Mouse (Mus musculus) hindbrain, embryonic 12.5 days (tissue): ENCODE data around the gene Als2cr12. TPM values are rescaled to one million over a fixed set of nuclear protein-coding genes. Genes with fewer than 3 reads are reported as not detected.

Experiments
- ATAC-seq: fragments of 200-750 bp; cut with Nextera tagmentation; 2 replicates; pipeline ENCODE4 v1.8.0; 2017; ENCODE audit warnings: moderate TSS enrichment; ENCODE audit not compliant: low FRiP score
- H3K27ac ChIP-seq: fragments of 300-500 bp; sonication (generic); 2 replicates; pipeline ENCODE4 v1.5.1; 2016; ENCODE audit warnings: mild to moderate bottlenecking
- H3K27me3 ChIP-seq: fragments of 300-500 bp; sonication (generic); 2 replicates; pipeline ENCODE4 v1.6.1; 2016; ENCODE audit warnings: mild to moderate bottlenecking
- H3K36me3 ChIP-seq: fragments of 300-500 bp; sonication (generic); 2 replicates; pipeline ENCODE4 v1.6.1; 2016; ENCODE audit warnings: mild to moderate bottlenecking
- H3K4me1 ChIP-seq: fragments of 300-500 bp; sonication (generic); 2 replicates; pipeline ENCODE4 v1.6.1; 2016
- H3K4me2 ChIP-seq: fragments of 300-500 bp; sonication (generic); replicated peaks from 2 replicates; pipeline ENCODE4 v1.6.1; 2016; ENCODE audit warnings: mild to moderate bottlenecking
- H3K4me3 ChIP-seq: fragments of 300-500 bp; sonication (generic); 2 replicates; pipeline ENCODE4 v1.5.1; 2016; ENCODE audit warnings: mild to moderate bottlenecking
- H3K9ac ChIP-seq: fragments of 300-500 bp; sonication (generic); 2 replicates; pipeline ENCODE4 v1.6.1; 2016; ENCODE audit warnings: mild to moderate bottlenecking, moderate library complexity
- H3K9me3 ChIP-seq: fragments of 300-500 bp; sonication (generic); replicated peaks from 2 replicates; pipeline ENCODE4 v1.6.1; 2016; ENCODE audit warnings: mild to moderate bottlenecking
- WGBS: fragments of 180-500 bp; shearing (Covaris S2); methylation state at CpG from one replicate; pipeline ENCODE4 v1.1.7; 2016; 5-methylcytosine and 5-hydroxymethylcytosine counted together
- polyA plus RNA-seq: library from polyadenylated mRNA; unstranded; fragments of >200 nt; fragmentation: Nextera tagmentation; extraction: Ambion mirVana; gene quantifications from 2 replicates; pipeline ENCODE4 v1.2.1, GENCODE M21; 2016

The Als2cr12 gene
- polyA plus RNA-seq, 1 experiment from 2014 or later = not detected

DNA sequence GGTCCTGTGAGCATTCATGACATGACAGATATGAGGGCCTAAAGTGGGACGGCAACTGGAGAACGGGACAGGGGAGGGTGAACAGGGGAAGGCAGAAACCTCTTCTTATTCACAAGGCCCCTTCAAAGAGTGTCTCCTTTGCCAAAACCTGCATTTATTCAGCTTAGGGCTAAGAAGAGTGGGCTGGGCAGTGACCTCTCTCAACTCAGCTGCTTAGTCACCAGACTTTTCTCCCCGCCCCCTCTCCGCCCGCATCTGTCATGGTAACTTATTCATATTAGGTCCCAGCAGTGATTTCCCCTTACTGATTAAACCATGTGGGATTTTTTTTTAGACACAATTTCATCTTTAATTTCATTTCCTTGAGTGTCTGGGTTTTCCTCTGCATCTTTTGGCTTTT, 30.0 kb upstream of the Als2cr12 start:
- no peak overlapping the region for H3K4me3 ChIP-seq
- no peaks in the 10 kb centered on the region; the same call in 1 of the 2 replicates for H3K4me1 ChIP-seq
- peaks cover 11% of the 10 kb centered on the region; the same call in 1 of the 2 replicates for H3K36me3 ChIP-seq
- H3K27ac ChIP-seq = no peak overlapping the region
- H3K9me3 ChIP-seq = no peaks in the 10 kb centered on the region
- no peak overlapping the region for H3K9ac ChIP-seq
- WGBS = 91% methylated on average over 5 of the region's 5 CpGs
- no peak for ATAC-seq
- H3K4me2 ChIP-seq = no peak overlapping the region
- no peaks in the 10 kb centered on the region for H3K27me3 ChIP-seq

DNA sequence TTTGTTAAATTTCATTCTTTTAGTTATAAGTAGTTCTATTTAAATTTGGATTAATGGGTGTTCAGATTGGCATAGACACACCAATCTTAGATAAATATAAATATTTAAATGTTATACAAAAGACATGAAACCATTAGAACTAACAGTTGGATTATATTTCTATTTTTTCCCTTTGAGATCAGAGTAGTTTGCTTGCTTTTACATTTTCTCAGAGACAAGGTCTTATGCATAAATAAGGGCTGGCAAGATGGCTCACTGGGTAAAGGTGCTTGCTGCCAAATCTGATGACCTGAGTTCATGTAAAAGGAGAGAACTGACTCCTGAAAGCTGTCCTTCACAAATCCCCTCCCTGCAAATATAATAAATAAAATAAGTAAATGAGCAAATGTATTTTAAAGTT, 29.3 kb upstream of the Als2cr12 start:
- H3K36me3 ChIP-seq = peaks cover 8% of the 10 kb centered on the region; the same call in 1 of the 2 replicates
- no peak for ATAC-seq
- H3K27ac ChIP-seq = no peak overlapping the region
- no peak overlapping the region for H3K9ac ChIP-seq
- no peak overlapping the region for H3K4me3 ChIP-seq
- no peak overlapping the region for H3K4me2 ChIP-seq
- no peaks in the 10 kb centered on the region; the same call in 1 of the 2 replicates for H3K4me1 ChIP-seq
- H3K27me3 ChIP-seq = no peaks in the 10 kb centered on the region
- H3K9me3 ChIP-seq = no peaks in the 10 kb centered on the region

DNA sequence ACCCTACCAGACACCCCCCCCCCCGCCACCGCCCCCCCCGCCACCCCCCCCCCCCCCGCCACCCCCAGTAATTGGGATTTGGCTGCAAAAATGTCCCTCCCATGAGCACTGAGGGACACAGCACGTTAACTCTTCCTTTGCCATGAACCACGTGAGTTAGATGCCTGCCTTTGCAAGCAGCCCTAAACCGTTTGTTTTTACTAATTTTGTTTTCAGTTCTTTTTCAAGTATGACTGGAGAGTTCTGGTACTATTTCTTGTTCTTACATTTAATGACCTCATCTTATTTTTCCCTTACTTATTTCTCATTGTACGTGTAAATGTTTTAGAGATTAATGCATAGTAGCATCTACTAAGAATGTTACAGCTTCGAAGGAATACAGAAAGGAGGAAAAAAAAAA, 28.7 kb upstream of the Als2cr12 start:
- Histone ChIP-seq H3K4me1 (no peaks in the 10 kb centered on the region; the same call in 1 of the 2 replicates), H3K4me2 (no peak overlapping the region), H3K9ac (no peak overlapping the region), H3K9me3 (no peaks in the 10 kb centered on the region), H3K27ac (no peak overlapping the region), H3K4me3 (no peak overlapping the region), H3K36me3 (peaks cover 7% of the 10 kb centered on the region; the same call in 1 of the 2 replicates), H3K27me3 (no peaks in the 10 kb centered on the region)
- WGBS = 48% methylated on average over 8 of the region's 9 CpGs
- ATAC-seq = no peak

DNA sequence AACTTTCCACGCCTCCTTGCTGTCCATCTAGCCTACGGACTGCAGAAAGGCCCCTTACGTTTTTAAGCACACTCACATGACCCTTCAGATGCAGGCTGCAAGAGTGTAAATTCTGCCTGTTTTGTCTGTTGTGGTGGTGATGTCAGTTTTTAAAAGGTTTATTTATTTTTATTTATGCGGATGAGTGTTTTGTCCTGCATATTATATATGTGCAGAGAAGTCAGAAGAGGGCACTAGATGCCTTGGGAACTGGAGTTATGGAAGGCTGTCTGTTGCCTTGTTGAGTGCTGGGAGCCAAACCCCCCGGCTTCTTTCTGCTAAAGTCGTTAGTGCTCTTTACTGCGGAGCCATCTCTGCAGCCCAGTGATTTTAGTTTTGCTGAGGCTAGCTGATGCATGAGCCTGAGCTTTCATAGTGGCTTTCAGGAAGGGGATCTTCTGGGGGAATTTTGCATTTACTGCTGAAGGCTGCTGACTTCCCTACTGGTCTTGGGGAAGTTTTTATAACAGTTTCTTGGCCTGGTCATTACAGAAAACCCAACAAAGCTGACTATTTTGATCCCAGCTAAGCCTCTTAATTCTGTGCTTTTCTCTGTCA, 28.1 kb upstream of the Als2cr12 start:
- no peak overlapping the region for H3K4me2 ChIP-seq
- no peak for ATAC-seq
- no peak overlapping the region for H3K4me3 ChIP-seq
- no peaks in the 10 kb centered on the region; the same call in 1 of the 2 replicates for H3K4me1 ChIP-seq
- H3K9ac ChIP-seq = no peak overlapping the region
- no peak overlapping the region for H3K27ac ChIP-seq
- no peaks in the 10 kb centered on the region for H3K27me3 ChIP-seq
- 0 out of 2 replicates have a peak, but pooled peaks cover 4% of the 10 kb centered on the region for H3K36me3 ChIP-seq
- WGBS = 58% methylated on average over 7 of the region's 7 CpGs
- no peaks in the 10 kb centered on the region for H3K9me3 ChIP-seq

DNA sequence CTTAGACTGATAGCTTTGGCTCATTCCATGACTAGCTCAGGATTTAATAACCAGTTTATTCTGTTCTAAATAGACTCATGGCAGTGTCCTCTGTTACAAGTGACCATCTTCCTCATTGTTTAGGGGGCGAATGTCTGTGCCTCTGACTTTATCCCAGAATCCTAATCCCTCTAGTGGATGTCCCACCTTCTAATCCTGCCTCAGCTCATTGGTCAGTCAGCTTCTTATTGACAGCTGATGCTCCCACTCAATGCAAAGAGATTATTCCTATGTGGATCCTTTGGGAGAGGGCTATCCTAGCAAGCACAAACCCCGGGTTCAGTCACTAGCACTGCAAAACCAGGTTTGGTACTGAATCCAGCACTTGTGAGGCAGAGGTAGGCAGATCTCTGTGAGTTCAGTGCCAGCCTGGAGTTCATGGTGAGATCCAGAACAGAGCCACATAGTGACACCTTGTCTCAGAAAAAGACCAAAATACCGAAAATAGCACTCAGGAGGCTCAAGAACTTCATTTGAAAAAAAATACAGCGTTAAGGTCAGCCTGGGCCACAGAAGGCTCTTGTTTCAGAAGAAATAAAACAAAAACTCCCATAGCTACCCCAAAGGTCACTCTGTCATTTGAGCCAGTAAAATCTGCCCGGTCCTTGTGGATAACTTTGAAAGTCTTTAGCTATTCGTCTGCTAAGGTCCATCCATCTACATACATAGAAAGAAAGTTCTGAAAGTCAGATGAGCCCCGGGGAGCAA, 27.4 kb upstream of the Als2cr12 start:
- H3K4me2 ChIP-seq = no peak overlapping the region
- H3K27ac ChIP-seq = no peak overlapping the region
- H3K9ac ChIP-seq = no peak overlapping the region
- ATAC-seq = no peak
- 66% methylated on average over 7 of the region's 7 CpGs for WGBS
- H3K9me3 ChIP-seq = no peaks in the 10 kb centered on the region
- no peaks in the 10 kb centered on the region; the same call in 1 of the 2 replicates for H3K4me1 ChIP-seq
- H3K27me3 ChIP-seq = no peaks in the 10 kb centered on the region
- 0 out of 2 replicates have a peak, but pooled peaks cover 3% of the 10 kb centered on the region for H3K36me3 ChIP-seq
- no peak overlapping the region for H3K4me3 ChIP-seq

DNA sequence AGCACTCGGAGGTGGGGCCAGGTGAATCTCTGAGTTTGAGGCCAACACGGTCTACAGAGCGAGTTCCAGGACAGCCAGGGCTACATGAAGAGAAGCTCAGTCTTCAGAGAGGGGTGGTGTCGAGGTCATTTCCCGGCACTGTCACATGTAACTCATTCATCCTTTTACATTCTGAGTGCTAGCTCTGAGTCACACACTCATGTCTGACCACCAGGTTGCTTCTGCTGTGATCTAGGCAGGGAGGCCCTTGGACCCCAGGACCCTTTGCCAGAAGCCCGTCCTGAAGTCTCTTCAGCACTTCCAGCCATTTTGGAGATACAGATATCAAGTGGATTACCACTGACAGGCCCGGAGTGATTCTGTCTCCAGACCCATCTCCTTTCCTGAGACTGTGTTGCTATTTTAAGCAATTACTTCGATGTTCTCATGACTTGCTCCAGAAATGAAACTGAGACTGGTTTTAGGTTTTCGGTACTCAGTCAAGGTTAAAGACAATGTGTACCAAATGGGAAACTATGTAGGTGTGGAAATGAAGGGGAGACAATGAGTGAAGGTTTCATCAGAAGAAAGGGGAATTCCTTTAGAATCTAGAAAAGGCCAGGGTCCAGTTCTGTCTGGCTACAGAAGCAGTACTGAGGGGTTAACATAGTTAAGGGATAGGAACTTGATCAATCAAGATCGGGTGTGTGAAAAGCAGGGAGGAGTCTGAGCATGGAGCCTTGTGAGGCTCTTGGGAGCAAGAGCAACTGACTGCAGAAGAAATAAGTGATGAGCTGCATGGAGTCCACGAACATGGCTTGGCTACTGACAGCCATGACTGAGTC, 26.5 kb upstream of the Als2cr12 start:
- H3K9ac ChIP-seq = no peak overlapping the region
- H3K27me3 ChIP-seq = no peaks in the 10 kb centered on the region
- WGBS = 93% methylated on average over 11 of the region's 11 CpGs
- ATAC-seq = no peak
- H3K36me3 ChIP-seq = no peaks in the 10 kb centered on the region
- no peak overlapping the region for H3K4me2 ChIP-seq
- H3K27ac ChIP-seq = no peak overlapping the region
- H3K4me3 ChIP-seq = no peak overlapping the region
- H3K9me3 ChIP-seq = no peaks in the 10 kb centered on the region
- no peaks in the 10 kb centered on the region; the same call in 1 of the 2 replicates for H3K4me1 ChIP-seq

DNA sequence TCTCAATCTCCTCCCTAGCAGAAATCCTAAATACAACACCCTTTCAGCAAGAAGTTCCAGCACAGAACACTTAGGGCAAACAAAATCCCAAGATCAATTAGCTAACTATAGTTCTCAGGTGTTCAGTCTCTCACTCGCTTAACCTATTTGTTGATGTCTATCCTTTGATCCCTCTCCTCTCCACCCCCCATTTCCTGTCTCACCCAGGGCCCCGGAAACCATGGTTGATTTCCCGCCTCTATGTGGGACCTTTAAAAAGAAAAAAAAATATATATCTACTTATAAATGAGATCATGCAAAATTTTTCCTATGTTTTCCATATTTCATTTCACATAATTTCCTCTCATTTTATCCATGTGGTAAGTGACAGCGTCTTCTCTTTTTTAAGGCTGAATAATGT, 25.2 kb upstream of the Als2cr12 start:
- Histone ChIP-seq H3K4me3 (no peak overlapping the region), H3K36me3 (0 out of 2 replicates have a peak, but pooled peaks cover 2% of the 10 kb centered on the region), H3K4me1 (no peaks in the 10 kb centered on the region; the same call in 1 of the 2 replicates), H3K27ac (no peak overlapping the region), H3K9ac (no peak overlapping the region), H3K27me3 (no peaks in the 10 kb centered on the region), H3K9me3 (no peaks in the 10 kb centered on the region), H3K4me2 (no peak overlapping the region)
- WGBS = 90% methylated on average over 4 of the region's 4 CpGs
- no peak for ATAC-seq

DNA sequence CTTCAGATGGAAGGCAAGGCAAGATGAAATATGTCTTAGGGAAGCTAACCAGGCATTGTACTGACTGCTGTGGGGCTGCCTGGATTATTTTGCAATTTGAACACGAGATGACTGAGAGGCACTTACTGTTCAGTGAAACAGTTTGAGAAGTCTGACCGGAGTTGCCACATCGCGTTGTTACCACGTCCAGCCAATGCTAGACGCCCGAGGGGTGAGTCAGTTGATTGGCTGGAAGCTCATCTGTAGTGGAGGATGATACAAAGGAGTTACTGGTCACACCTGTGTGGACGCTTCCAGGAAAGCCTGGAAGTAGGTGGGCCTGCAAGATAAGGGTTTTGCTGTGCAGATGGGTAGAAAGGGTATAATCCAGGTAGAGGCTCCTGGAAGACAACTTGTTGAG, 24.3 kb upstream of the Als2cr12 start:
- Histone ChIP-seq H3K4me1 (no peaks in the 10 kb centered on the region; the same call in 1 of the 2 replicates), H3K9ac (no peak overlapping the region), H3K27me3 (no peaks in the 10 kb centered on the region), H3K4me2 (no peak overlapping the region), H3K4me3 (no peak overlapping the region), H3K9me3 (no peaks in the 10 kb centered on the region), H3K36me3 (0 out of 2 replicates have a peak, but pooled peaks cover 2% of the 10 kb centered on the region), H3K27ac (no peak overlapping the region)
- 92% methylated on average over 8 of the region's 8 CpGs for WGBS
- no peak for ATAC-seq

DNA sequence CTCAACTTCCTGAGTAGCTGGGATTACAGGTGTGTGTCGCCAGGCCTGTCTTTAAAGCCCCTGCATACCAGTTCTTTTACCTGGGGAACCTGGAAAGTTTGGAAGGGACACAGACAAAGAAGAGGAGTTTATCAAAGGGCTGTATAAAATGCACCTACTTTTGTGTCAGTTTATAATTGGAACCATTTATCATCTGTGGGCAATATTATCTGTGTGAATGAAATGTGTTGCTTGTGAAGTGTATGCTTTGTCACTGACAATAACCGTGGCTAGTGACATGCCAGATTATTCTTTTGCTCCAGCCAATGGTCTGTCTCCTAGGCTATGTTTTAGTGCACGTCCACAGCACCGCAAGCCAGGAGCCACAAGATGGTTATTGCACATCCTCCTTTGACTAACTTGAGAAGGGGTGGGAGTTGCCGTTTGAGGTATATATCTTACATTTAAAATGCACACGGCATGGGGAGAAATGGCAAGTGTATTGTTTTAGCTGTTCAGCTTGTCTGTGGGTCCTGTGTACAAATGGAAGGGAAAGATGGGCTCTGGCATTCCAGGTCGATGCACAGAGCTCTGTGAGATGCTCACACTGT, 23.7 kb upstream of the Als2cr12 start:
- Histone ChIP-seq H3K9ac (no peak overlapping the region), H3K4me1 (no peaks in the 10 kb centered on the region; the same call in 1 of the 2 replicates), H3K36me3 (0 out of 2 replicates have a peak, but pooled peaks cover 2% of the 10 kb centered on the region), H3K4me2 (no peak overlapping the region), H3K27me3 (no peaks in the 10 kb centered on the region), H3K9me3 (no peaks in the 10 kb centered on the region), H3K27ac (no peak overlapping the region), H3K4me3 (no peak overlapping the region)
- ATAC-seq = no peak
- 88% methylated on average over 7 of the region's 7 CpGs for WGBS

DNA sequence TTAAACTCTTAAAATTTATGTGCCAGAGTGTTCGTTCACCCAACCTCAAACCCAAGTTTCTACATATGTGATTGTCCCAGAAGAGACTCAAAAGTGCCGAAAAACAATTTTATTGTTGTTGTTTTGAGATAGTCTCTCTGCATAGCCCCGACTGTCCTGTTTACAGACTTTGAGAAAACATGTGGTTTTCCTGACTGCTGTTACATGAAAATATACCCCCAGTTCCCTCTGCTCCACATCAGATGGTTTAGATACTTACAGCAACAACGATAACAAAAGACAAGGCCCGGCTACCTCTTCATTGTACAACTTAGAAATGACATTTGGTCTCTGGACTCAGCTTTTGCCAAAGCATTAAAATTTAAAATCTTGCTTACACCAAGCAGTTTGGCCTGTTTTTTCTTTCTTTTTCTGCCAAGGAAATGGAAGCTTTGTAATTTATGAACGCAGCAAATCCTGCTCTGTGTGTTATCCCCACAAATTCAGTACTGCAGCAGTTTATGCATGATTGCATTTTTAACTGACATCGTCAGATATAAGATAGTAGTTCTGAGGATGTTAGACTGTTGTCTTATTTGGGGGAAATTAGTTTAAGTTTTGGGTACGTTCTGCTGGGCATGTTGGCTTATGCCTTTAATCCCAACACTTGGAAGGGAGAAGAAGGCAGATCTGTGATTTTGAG, 21.9 kb upstream of the Als2cr12 start:
- 95% methylated on average over 8 of the region's 8 CpGs for WGBS
- Histone ChIP-seq H3K9ac (no peak overlapping the region), H3K4me2 (no peak overlapping the region), H3K4me3 (no peak overlapping the region), H3K4me1 (0 out of 2 replicates have a peak, but pooled peaks cover under 1% of the 10 kb centered on the region), H3K36me3 (0 out of 2 replicates have a peak, but pooled peaks cover 2% of the 10 kb centered on the region), H3K27me3 (no peaks in the 10 kb centered on the region), H3K9me3 (no peaks in the 10 kb centered on the region), H3K27ac (no peak overlapping the region)
- no peak for ATAC-seq

DNA sequence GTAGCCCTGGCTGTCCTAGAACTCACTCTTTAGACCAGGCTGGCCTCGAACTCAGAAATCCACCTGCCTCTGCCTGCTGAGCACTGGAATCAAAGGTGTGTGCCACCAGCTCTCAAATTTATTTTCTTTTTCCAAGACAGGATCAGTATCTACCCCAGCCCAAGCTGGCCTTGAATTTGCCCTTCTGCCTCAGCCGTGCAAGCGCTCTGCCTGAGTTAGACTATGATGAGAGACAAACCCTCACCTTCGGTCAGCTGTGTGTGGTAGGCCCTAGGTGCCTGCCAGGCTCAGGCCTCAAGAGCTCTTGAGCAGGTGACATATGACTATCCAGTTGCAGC, 21.1 kb upstream of the Als2cr12 start:
- Histone ChIP-seq H3K36me3 (0 out of 2 replicates have a peak, but pooled peaks cover 2% of the 10 kb centered on the region), H3K27me3 (no peaks in the 10 kb centered on the region), H3K9ac (no peak overlapping the region), H3K9me3 (no peaks in the 10 kb centered on the region), H3K27ac (no peak overlapping the region), H3K4me2 (no peak overlapping the region), H3K4me3 (no peak overlapping the region), H3K4me1 (0 out of 2 replicates have a peak, but pooled peaks cover 2% of the 10 kb centered on the region)
- WGBS = 96% methylated on average over 4 of the region's 4 CpGs
- ATAC-seq = no peak
